Mouse (Mus musculus): ENCODE measurements around the gene Nup133. TPM values are rescaled to one million over a fixed set of nuclear protein-coding genes. Genes with fewer than 3 reads are reported as not detected.

Nup133 gene
- polyA plus RNA-seq, 2 experiments = 27.0 to 32.2 TPM

- TF ChIP-seq POLR2A (IDR thresholded peaks at IDR 0.05; ENCODE audit: borderline replicate concordance, extremely low read depth, insufficient read depth, insufficient read length) = no peak
- no peaks in the 10 kb centered on the region for H3K27me3 ChIP-seq (ENCODE audit: control insufficient read depth, insufficient read depth, low read length)
- H3K27ac ChIP-seq (replicated peaks; ENCODE audit: low read depth, low read length) = no peak overlapping the region
- no peak for ATAC-seq (ENCODE audit: low FRiP score, low read depth)
- peaks cover 7% of the 10 kb centered on the region for H3K36me3 ChIP-seq (ENCODE audit: control insufficient read depth, insufficient read depth, low read length)
- H3K4me3 ChIP-seq (replicated peaks; ENCODE audit: low read length) = no peak overlapping the region
- no peak overlapping the region for H3K4me2 ChIP-seq (replicated peaks; ENCODE audit: low read depth, low read length, severe bottlenecking)
- H3K4me1 ChIP-seq (ENCODE audit: control insufficient read depth, insufficient read depth, low read length) = no peaks in the 10 kb centered on the region
- H3K9me3 ChIP-seq (ENCODE audit: control insufficient read depth, low read length) = no peaks in the 10 kb centered on the region
- H3K9ac ChIP-seq (ENCODE audit: low read depth, low read length, severe bottlenecking) = no peak overlapping the region
- WGBS = 71% methylated on average over 7 of the region's 7 CpGs
- no peak for DNase-seq (ENCODE audit: low spot score)
These were observed 40.1 kb upstream of the Nup133 start for GRCm38 (mm10) chr8:123989128-123989527.

GRCm38 (mm10) chr8:123988605-123989038 lies 39.6 kb upstream of the Nup133 start:
- TF ChIP-seq POLR2A (IDR thresholded peaks at IDR 0.05; ENCODE audit: borderline replicate concordance, extremely low read depth, insufficient read depth, insufficient read length) = no peak
- H3K4me1 ChIP-seq (ENCODE audit: control insufficient read depth, insufficient read depth, low read length) = no peaks in the 10 kb centered on the region
- no peaks in the 10 kb centered on the region for H3K9me3 ChIP-seq (ENCODE audit: control insufficient read depth, low read length)
- no peak overlapping the region for H3K9ac ChIP-seq (ENCODE audit: low read depth, low read length, severe bottlenecking)
- H3K4me2 ChIP-seq (replicated peaks; ENCODE audit: low read depth, low read length, severe bottlenecking) = no peak overlapping the region
- H3K27ac ChIP-seq (replicated peaks; ENCODE audit: low read depth, low read length) = no peak overlapping the region
- H3K27me3 ChIP-seq (ENCODE audit: control insufficient read depth, insufficient read depth, low read length) = no peaks in the 10 kb centered on the region
- no peak for ATAC-seq (ENCODE audit: low FRiP score, low read depth)
- 0 out of 2 replicates have a peak, but pooled peaks cover 4% of the 10 kb centered on the region for H3K36me3 ChIP-seq (ENCODE audit: control insufficient read depth, insufficient read depth, low read length)
- WGBS = 72% methylated on average over 6 of the region's 6 CpGs
- DNase-seq (ENCODE audit: low spot score) = no peak
- no peak overlapping the region for H3K4me3 ChIP-seq (replicated peaks; ENCODE audit: low read length)

- Histone ChIP-seq H3K4me2 (replicated peaks; ENCODE audit: low read depth, low read length, severe bottlenecking) (peak within 1 kb of the TSS; percentile 90), H3K9ac (ENCODE audit: low read depth, low read length, severe bottlenecking) (peak within 1 kb of the TSS; percentile 74), H3K27me3 (ENCODE audit: control insufficient read depth, insufficient read depth, low read length) (no peaks in the 10 kb centered on the region), H3K9me3 (ENCODE audit: control insufficient read depth, low read length) (no peaks in the 10 kb centered on the region), H3K27ac (replicated peaks; ENCODE audit: low read depth, low read length) (peak within 1 kb of the TSS; percentile 81), H3K36me3 (ENCODE audit: control insufficient read depth, insufficient read depth, low read length) (no peaks in the 10 kb centered on the region), H3K4me3 (replicated peaks; ENCODE audit: low read length) (peak within 1 kb of the TSS; percentile 70), H3K4me1 (ENCODE audit: control insufficient read depth, insufficient read depth, low read length) (no peaks in the 10 kb centered on the region)
- peak; percentile 95 for ATAC-seq (ENCODE audit: low FRiP score, low read depth)
- peak; percentile 42; the same call in 1 of the 2 replicates for TF ChIP-seq POLR2A (IDR thresholded peaks at IDR 0.05; ENCODE audit: borderline replicate concordance, extremely low read depth, insufficient read depth, insufficient read length)
- DNase-seq (ENCODE audit: low spot score) = peak; percentile 80
- 0% methylated on average over 31 of the region's 56 CpGs for WGBS
These were observed 33.8 kb upstream of the Nup133 start, which contains the start of gene Abcb10 for GRCm38 (mm10) chr8:123982826-123983400. Abcb10 (minus strand) TSS chr8:123983122.

- WGBS = under 1% methylated on average over 36 of the region's 48 CpGs
These were observed 33.3 kb upstream of the Nup133 start for GRCm38 (mm10) chr8:123982291-123982793.

GRCm38 (mm10) chr8:123981674-123982073 lies 32.6 kb upstream of the Nup133 start:
- ATAC-seq (ENCODE audit: low FRiP score, low read depth) = no peak
- DNase-seq (ENCODE audit: low spot score) = no peak
- H3K4me2 ChIP-seq (replicated peaks; ENCODE audit: low read depth, low read length, severe bottlenecking) = peak overlapping the region; percentile 28; the same call in 1 of the 2 replicates
- H3K27ac ChIP-seq (replicated peaks; ENCODE audit: low read depth, low read length) = no peak overlapping the region
- no peaks in the 10 kb centered on the region for H3K36me3 ChIP-seq (ENCODE audit: control insufficient read depth, insufficient read depth, low read length)
- H3K9ac ChIP-seq (ENCODE audit: low read depth, low read length, severe bottlenecking) = no peak overlapping the region
- 42% methylated on average over 4 of the region's 4 CpGs for WGBS
- peak overlapping the region; percentile 70; the same call in 1 of the 2 replicates for H3K4me3 ChIP-seq (replicated peaks; ENCODE audit: low read length)
- TF ChIP-seq POLR2A (IDR thresholded peaks at IDR 0.05; ENCODE audit: borderline replicate concordance, extremely low read depth, insufficient read depth, insufficient read length) = no peak
- no peaks in the 10 kb centered on the region for H3K9me3 ChIP-seq (ENCODE audit: control insufficient read depth, low read length)
- H3K4me1 ChIP-seq (ENCODE audit: control insufficient read depth, insufficient read depth, low read length) = no peaks in the 10 kb centered on the region
- H3K27me3 ChIP-seq (ENCODE audit: control insufficient read depth, insufficient read depth, low read length) = no peaks in the 10 kb centered on the region

More at GRCm38 (mm10) chr8:123982291-123982793, 33.3 kb upstream of the Nup133 start:
- H3K27me3 ChIP-seq (ENCODE audit: control insufficient read depth, insufficient read depth, low read length) = no peaks in the 10 kb centered on the region
- peak overlapping the region; percentile 70 for H3K4me3 ChIP-seq (replicated peaks; ENCODE audit: low read length)
- peak overlapping the region; percentile 90 for H3K4me2 ChIP-seq (replicated peaks; ENCODE audit: low read depth, low read length, severe bottlenecking)
- no peak for TF ChIP-seq POLR2A (IDR thresholded peaks at IDR 0.05; ENCODE audit: borderline replicate concordance, extremely low read depth, insufficient read depth, insufficient read length)
- H3K36me3 ChIP-seq (ENCODE audit: control insufficient read depth, insufficient read depth, low read length) = no peaks in the 10 kb centered on the region
- H3K9ac ChIP-seq (ENCODE audit: low read depth, low read length, severe bottlenecking) = peak overlapping the region; percentile 74
- H3K4me1 ChIP-seq (ENCODE audit: control insufficient read depth, insufficient read depth, low read length) = no peaks in the 10 kb centered on the region
- no peaks in the 10 kb centered on the region for H3K9me3 ChIP-seq (ENCODE audit: control insufficient read depth, low read length)
- DNase-seq (ENCODE audit: low spot score) (no peak), ATAC-seq (ENCODE audit: low FRiP score, low read depth) (no peak)
- H3K27ac ChIP-seq (replicated peaks; ENCODE audit: low read depth, low read length) = no peak overlapping the region; the same call in 1 of the 2 replicates
